Mouse (Mus musculus) C2C12 (cell line): ENCODE measurements around the gene Agr3.

Experiments used
- CEBPB ChIP-seq: IDR thresholded peaks from one replicate; pipeline ENCODE4 v1.6.1; 2011; ENCODE audit warnings: low read depth, mild to moderate bottlenecking, control low read depth, moderate library complexity
- CTCF ChIP-seq: IDR thresholded peaks from one replicate; pipeline ENCODE4 v1.5.1; 2011; ENCODE audit not compliant: control insufficient read depth, insufficient read depth, insufficient read length
- MAX ChIP-seq: IDR thresholded peaks from one replicate; pipeline ENCODE4 v1.6.1; 2011; ENCODE audit warnings: mild to moderate bottlenecking, control low read depth
- MYOG ChIP-seq: IDR thresholded peaks from one replicate; pipeline ENCODE4 v1.6.1; 2011; ENCODE audit not compliant: control insufficient read depth, insufficient read length; ENCODE audit errors: extremely low read depth
- USF1 ChIP-seq: IDR thresholded peaks from one replicate; pipeline ENCODE4 v1.6.1; 2011; ENCODE audit warnings: low read depth, mild to moderate bottlenecking, control low read depth, moderate library complexity

DNA sequence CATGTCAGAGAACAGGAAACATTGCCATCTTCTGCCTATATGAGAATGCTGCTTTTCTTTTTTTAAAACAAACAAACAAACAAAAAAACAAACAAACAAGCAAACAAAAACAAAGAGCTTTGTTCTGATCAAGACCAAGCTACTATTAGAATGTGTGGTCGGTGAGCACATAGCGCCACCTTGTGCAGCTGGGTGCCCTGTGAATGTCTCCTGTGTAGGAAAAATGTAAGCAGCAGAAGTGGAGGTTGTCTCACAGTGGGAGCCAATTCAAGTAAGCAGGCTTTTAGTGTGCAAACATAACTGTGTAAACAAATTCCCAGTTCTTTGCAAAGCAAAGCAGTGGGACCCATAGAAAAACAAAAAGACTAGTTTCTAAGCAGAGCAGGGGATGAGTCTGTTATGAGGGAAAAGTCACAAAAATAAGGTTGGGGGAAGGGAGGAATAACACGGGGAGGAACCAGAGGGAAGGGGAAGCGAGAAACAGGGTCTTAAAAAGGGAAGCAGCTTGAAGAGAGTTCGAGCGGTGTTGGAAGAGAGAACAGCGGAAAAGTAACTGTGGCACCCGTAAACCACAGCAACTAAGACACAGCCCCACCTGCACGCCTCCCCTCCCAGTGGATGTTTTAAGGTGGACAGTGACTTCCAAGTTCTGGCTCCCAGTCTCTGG lies 40.4 kb upstream of the Agr3 start:
- no peak for TF ChIP-seq MAX
- peak; percentile 74 for TF ChIP-seq CTCF
- no peak for TF ChIP-seq CEBPB
- TF ChIP-seq USF1, result no peak
- no peak for TF ChIP-seq MYOG
